Mouse (Mus musculus) kidney, adult 2 months (tissue): ENCODE measurements around the gene Creb5. TPM values are rescaled to one million over a fixed set of nuclear protein-coding genes. Genes with fewer than 3 reads are reported as not detected.

Source experiments
- DNase-seq: peaks from one replicate; pipeline ENCODE4 v3.0.0; 2021
- H3K27ac ChIP-seq: fragments of 200-500 bp; 2 replicates; pipeline ENCODE4 v1.5.1; 2012; ENCODE audit warnings: low read depth, low read length, control low read depth, inconsistent platforms; ENCODE audit not compliant: insufficient read depth
- H3K27me3 ChIP-seq: fragments of 200-500 bp; replicated peaks from 2 replicates; pipeline ENCODE4 v1.6.1; 2012; ENCODE audit warnings: mild to moderate bottlenecking, moderate library complexity, low read length, inconsistent platforms; ENCODE audit not compliant: control insufficient read depth, insufficient read depth
- H3K36me3 ChIP-seq: fragments of 200-500 bp; 2 replicates; pipeline ENCODE4 v1.6.1; 2012; ENCODE audit warnings: mild to moderate bottlenecking, moderate library complexity, low read length, inconsistent platforms; ENCODE audit not compliant: control insufficient read depth, insufficient read depth
- H3K4me1 ChIP-seq: fragments of 200-500 bp; 2 replicates; pipeline ENCODE4 v1.6.1; 2011; ENCODE audit warnings: low read length; ENCODE audit not compliant: control insufficient read depth, insufficient read depth
- H3K4me3 ChIP-seq: fragments of 200-500 bp; 2 replicates; pipeline ENCODE4 v1.5.1; 2011; ENCODE audit warnings: mild to moderate bottlenecking, low read depth, low read length, control low read depth; ENCODE audit not compliant: insufficient read depth
- CTCF ChIP-seq: fragments of 200-500 bp; conservative IDR thresholded peaks from 2 replicates; pipeline ENCODE4 v1.5.1; 2011; ENCODE audit warnings: low read depth, mild to moderate bottlenecking, control low read depth, low read length, moderate library complexity, mixed read lengths; ENCODE audit not compliant: insufficient read depth, insufficient read length
- POLR2A ChIP-seq: fragments of 200-500 bp; IDR thresholded peaks from one replicate; pipeline ENCODE4 v1.6.1; 2011; ENCODE audit warnings: low read depth, low read length, control low read depth
- WGBS: fragments of 180-500 bp; shearing (Covaris S2); methylation state at CpG from one replicate; pipeline ENCODE4 v1.1.7; 2018; 5-methylcytosine and 5-hydroxymethylcytosine counted together
- polyA plus RNA-seq: library from polyadenylated mRNA; depleted of rRNA; stranded (reverse); fragments of >200 nt; gene quantifications from 2 replicates; pipeline ENCODE4 v1.2.3, GENCODE M21; 2012

Gene Creb5
- polyA plus RNA-seq, 1 experiment: 0.67 TPM

DNA sequence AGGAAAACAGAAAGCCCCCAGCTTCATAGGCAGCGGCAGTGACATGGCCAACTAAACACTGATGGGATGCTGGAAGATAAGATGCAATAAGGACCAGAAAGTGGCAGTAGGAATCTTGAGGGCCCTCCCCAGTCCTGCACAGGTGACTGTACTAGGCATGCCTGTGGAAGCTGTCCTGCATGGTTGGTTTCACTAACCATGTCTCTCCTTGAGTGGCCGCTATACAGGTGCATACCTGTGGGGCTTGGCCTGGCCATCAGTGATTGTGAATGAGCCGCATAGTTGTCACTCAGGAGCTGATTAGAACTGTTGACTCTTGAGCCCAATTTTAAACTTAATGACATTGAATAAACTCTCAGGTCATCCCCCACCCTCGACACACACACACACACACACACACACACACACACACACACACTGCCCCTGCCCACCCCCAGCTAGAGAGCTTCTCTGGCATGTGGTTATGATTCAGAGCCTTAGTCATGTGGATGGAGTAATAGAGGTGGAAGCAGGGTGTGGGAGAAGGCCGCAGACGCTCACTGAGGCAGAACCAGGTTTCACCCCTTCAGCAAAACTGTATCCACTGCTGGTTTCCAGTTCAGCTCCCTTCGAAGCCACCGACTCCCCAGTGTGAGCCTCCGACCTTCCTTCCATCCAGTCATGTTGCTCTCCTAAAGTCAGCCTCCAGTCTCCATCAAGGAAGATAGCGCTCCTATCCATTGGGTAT is 419.7 kb downstream of the Creb5 start:
- no peaks in the 10 kb centered on the region for H3K27me3 ChIP-seq
- TF ChIP-seq CTCF (no peak), POLR2A (no peak)
- H3K27ac ChIP-seq: no peak overlapping the region
- no peak overlapping the region for H3K4me3 ChIP-seq
- no peaks in the 10 kb centered on the region for H3K4me1 ChIP-seq
- H3K36me3 ChIP-seq: no peaks in the 10 kb centered on the region
- 60% methylated on average over 10 of the region's 10 CpGs for WGBS
- DNase-seq: no peak

DNA sequence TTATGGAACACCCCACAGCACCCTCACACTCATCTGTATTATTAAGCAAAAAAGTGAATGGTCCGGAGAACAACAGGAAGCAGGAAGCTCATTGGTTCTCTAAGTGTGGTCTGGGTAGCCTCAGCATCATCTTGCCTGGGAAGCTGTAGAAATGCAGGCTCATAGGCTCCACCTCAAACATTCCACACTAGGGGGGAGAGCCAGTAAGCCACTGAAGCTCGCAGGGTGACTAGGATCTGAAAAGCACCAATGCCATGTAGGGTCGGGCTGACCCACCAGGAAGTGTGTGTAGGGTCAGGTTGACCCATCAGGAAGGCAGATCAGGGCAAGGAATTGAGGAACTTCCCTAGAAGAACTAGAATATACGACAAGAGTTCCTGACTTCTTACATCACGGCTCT is 420.7 kb downstream of the Creb5 start:
- H3K36me3 ChIP-seq: no peaks in the 10 kb centered on the region
- DNase-seq: no peak
- 52% methylated on average over 5 of the region's 5 CpGs for WGBS

GRCm38 (mm10) chr6:53709694-53710442 is 422.8 kb downstream of the Creb5 start:
- no peak overlapping the region for H3K27ac ChIP-seq
- no peak for TF ChIP-seq CTCF
- no peaks in the 10 kb centered on the region for H3K27me3 ChIP-seq
- H3K36me3 ChIP-seq: no peaks in the 10 kb centered on the region
- no peak for DNase-seq
- H3K4me3 ChIP-seq: no peak overlapping the region
- no peaks in the 10 kb centered on the region for H3K4me1 ChIP-seq
- WGBS: 92% methylated on average over 14 of the region's 14 CpGs

More for the DNA sequence above, 420.7 kb downstream of the Creb5 start:
- no peak overlapping the region for H3K27ac ChIP-seq
- no peak overlapping the region for H3K4me3 ChIP-seq
- H3K27me3 ChIP-seq: no peaks in the 10 kb centered on the region
- H3K4me1 ChIP-seq: no peaks in the 10 kb centered on the region
- no peak for TF ChIP-seq CTCF
- TF ChIP-seq POLR2A: no peak

DNA sequence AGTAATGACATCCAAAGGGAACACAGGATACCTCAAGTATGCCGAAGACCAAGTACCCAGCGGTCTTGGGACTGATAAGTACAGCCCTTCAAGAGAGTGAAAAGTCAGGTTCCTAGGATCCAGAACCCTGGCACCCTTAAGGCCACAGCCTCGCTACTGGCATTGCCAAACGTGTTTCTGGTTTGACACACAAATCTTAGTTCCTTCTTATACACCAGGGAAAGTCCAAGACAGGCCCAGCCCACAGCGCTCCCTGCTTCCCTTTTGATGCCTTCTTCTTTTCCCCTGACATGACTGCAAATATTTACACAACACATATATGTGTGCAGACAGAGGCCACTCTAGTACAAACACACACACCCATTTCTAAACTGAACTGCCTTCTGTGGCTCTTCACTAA is 423.5 kb downstream of the Creb5 start:
- WGBS: 89% methylated on average over 5 of the region's 5 CpGs
- Histone ChIP-seq H3K4me3 (no peak overlapping the region), H3K27ac (no peak overlapping the region), H3K4me1 (no peaks in the 10 kb centered on the region), H3K36me3 (no peaks in the 10 kb centered on the region), H3K27me3 (no peaks in the 10 kb centered on the region)
- TF ChIP-seq CTCF: no peak
- no peak for TF ChIP-seq POLR2A
- no peak for DNase-seq

DNA sequence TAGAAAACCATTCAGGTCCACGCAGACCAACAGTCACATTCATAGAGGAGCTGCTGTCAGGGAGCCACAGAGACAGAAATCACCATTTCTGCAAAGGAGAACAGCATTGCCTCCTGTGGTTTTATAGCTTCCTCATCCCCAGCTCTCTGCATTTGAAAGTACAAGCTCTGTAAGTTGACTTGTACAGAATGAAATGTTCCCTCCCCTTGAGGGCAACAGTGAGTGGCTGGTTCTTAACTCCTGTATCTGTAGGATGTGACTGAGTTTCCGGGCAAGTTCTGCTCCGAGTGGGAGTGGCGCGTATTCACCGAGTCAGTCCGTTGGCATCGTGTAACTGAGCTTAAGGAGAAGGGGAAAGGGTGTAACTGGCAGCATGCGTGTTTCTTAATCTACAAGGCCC is 426.1 kb downstream of the Creb5 start:
- H3K4me3 ChIP-seq: no peak overlapping the region
- no peak for TF ChIP-seq CTCF
- H3K4me1 ChIP-seq: no peaks in the 10 kb centered on the region
- no peak overlapping the region for H3K27ac ChIP-seq
- no peaks in the 10 kb centered on the region for H3K36me3 ChIP-seq
- no peaks in the 10 kb centered on the region for H3K27me3 ChIP-seq
- DNase-seq: no peak
- WGBS: 69% methylated on average over 9 of the region's 9 CpGs

- Histone ChIP-seq H3K4me1 (no peaks in the 10 kb centered on the region), H3K27me3 (no peaks in the 10 kb centered on the region), H3K27ac (no peak overlapping the region), H3K36me3 (no peaks in the 10 kb centered on the region), H3K4me3 (no peak overlapping the region)
- DNase-seq: no peak
- WGBS: 90% methylated on average over 9 of the region's 9 CpGs
- TF ChIP-seq CTCF: no peak
- no peak for TF ChIP-seq POLR2A
Measured at GRCm38 (mm10) chr6:53714908-53715321, 427.8 kb downstream of the Creb5 start.

GRCm38 (mm10) chr6:53716013-53716412 is 428.9 kb downstream of the Creb5 start:
- Histone ChIP-seq H3K4me3 (no peak overlapping the region), H3K27me3 (no peaks in the 10 kb centered on the region), H3K27ac (no peak overlapping the region), H3K36me3 (no peaks in the 10 kb centered on the region), H3K4me1 (no peaks in the 10 kb centered on the region)
- DNase-seq: no peak
- TF ChIP-seq CTCF (no peak), POLR2A (no peak)
- 89% methylated on average over 9 of the region's 9 CpGs for WGBS
